Mouse (Mus musculus) layer of hippocampus, adult 18-20 months (tissue): Measurements from ENCODE around the gene Rpl6. TPM values are rescaled to one million over a fixed set of nuclear protein-coding genes. Genes with fewer than 3 reads are reported as not detected.
"Not testable (repeated sequence)": the region's sequence is repeated elsewhere in the genome, so short reads cannot be mapped to it uniquely, and the experiment has no call there.

Experiments
- DNase-seq, 2 experiments: peaks; one replicate each; pipeline ENCODE4 v3.0.0; 2022; ENCODE audit warnings: low spot score in 2 of 2
- total RNA-seq, 2 experiments: library from RNA; stranded (reverse); gene quantifications; 2 replicates each; pipeline ENCODE4 v1.2.3; 2021

The Rpl6 gene
- total RNA-seq, 2 experiments from 2014 or later = 493 to 505 TPM

- DNase-seq = peak in 1 of 2 experiments; percentile 28
Observed at GRCm38 (mm10) chr5:121221328-121221850, 17.1 kb downstream of the Rpl6 start.

- DNase-seq = not testable (repeated sequence)
Observed at GRCm38 (mm10) chr5:121224020-121224419, 19.7 kb downstream of the Rpl6 start.

- no peak for DNase-seq
Observed at GRCm38 (mm10) chr5:121224856-121225255, 20.6 kb downstream of the Rpl6 start.

GRCm38 (mm10) chr5:121225854-121226253 is 21.6 kb downstream of the Rpl6 start:
- no peak for DNase-seq

- no peak for DNase-seq
Observed at GRCm38 (mm10) chr5:121226406-121226805, 22.1 kb downstream of the Rpl6 start.

GRCm38 (mm10) chr5:121226845-121227244 is 22.6 kb downstream of the Rpl6 start:
- DNase-seq = no peak

GRCm38 (mm10) chr5:121227330-121227729 is 23.0 kb downstream of the Rpl6 start:
- DNase-seq = not testable (repeated sequence)

GRCm38 (mm10) chr5:121229182-121229581 is 24.9 kb downstream of the Rpl6 start:
- DNase-seq = no peak

- DNase-seq = no peak
Observed at GRCm38 (mm10) chr5:121230811-121231210, 26.5 kb downstream of the Rpl6 start.

GRCm38 (mm10) chr5:121232789-121233188 is 28.5 kb downstream of the Rpl6 start:
- no peak for DNase-seq

- DNase-seq = no peak
Observed at GRCm38 (mm10) chr5:121233726-121234125, 29.4 kb downstream of the Rpl6 start.

GRCm38 (mm10) chr5:121236171-121236570 is 31.9 kb downstream of the Rpl6 start:
- DNase-seq = peak; percentile 66 to 84

GRCm38 (mm10) chr5:121238208-121238607 is 33.9 kb downstream of the Rpl6 start:
- DNase-seq = no peak

GRCm38 (mm10) chr5:121239846-121240245 is 35.6 kb downstream of the Rpl6 start:
- DNase-seq = peak; percentile 67 to 89

GRCm38 (mm10) chr5:121241182-121241581 is 36.9 kb downstream of the Rpl6 start:
- DNase-seq = no peak

- no peak for DNase-seq
Observed at GRCm38 (mm10) chr5:121242261-121242660, 38.0 kb downstream of the Rpl6 start.

GRCm38 (mm10) chr5:121242701-121243100 is 38.4 kb downstream of the Rpl6 start:
- DNase-seq = no peak

- DNase-seq = no peak
Observed at GRCm38 (mm10) chr5:121243676-121244364, 39.5 kb downstream of the Rpl6 start.

GRCm38 (mm10) chr5:121244365-121244731 is 40.1 kb downstream of the Rpl6 start:
- no peak for DNase-seq

- no peak for DNase-seq
Observed at GRCm38 (mm10) chr5:121245201-121245600, 40.9 kb downstream of the Rpl6 start.

- peak in 1 of 2 experiments; percentile 34 for DNase-seq
Observed at GRCm38 (mm10) chr5:121248766-121249394, 44.6 kb downstream of the Rpl6 start.

GRCm38 (mm10) chr5:121249693-121250092 is 45.4 kb downstream of the Rpl6 start:
- DNase-seq = no peak

GRCm38 (mm10) chr5:121251813-121252212 is 47.5 kb downstream of the Rpl6 start:
- no peak for DNase-seq
